Mouse (Mus musculus): ENCODE measurements around the gene Hddc3.

DNA sequence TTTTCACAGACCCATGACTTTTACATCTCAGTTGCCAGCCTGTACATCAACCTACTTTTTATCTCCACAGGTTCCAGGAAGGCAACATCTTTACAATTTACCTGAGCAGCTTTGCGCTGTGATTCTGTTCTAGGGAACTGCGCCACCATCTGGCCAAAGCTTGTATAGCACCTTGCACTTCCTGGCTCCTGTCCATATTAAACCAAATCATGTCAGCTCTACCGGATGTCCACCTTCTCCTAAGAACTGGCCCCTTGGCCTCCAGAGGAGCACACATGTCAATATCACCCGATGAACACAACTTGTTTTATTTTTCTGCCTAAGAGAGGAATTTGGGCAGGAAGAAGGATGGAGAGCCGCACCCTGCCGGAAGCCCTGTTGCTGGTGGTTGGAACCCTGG, 34.6 kb downstream of the Hddc3 start:
- peak; percentile 87 for TF ChIP-seq CTCF (IDR thresholded peaks at IDR 0.05; ENCODE audit: insufficient read depth, low read length)
- TF ChIP-seq POLR2A (IDR thresholded peaks at IDR 0.05; ENCODE audit: borderline replicate concordance, extremely low read depth, low read depth, low read length): no peak
